Mouse (Mus musculus): ENCODE data around the gene Stoml3. TPM values are rescaled to one million over a fixed set of nuclear protein-coding genes. Genes with fewer than 3 reads are reported as not detected.

The Stoml3 gene
- polyA plus RNA-seq, 1 experiment from 2014 or later = not detected

DNA sequence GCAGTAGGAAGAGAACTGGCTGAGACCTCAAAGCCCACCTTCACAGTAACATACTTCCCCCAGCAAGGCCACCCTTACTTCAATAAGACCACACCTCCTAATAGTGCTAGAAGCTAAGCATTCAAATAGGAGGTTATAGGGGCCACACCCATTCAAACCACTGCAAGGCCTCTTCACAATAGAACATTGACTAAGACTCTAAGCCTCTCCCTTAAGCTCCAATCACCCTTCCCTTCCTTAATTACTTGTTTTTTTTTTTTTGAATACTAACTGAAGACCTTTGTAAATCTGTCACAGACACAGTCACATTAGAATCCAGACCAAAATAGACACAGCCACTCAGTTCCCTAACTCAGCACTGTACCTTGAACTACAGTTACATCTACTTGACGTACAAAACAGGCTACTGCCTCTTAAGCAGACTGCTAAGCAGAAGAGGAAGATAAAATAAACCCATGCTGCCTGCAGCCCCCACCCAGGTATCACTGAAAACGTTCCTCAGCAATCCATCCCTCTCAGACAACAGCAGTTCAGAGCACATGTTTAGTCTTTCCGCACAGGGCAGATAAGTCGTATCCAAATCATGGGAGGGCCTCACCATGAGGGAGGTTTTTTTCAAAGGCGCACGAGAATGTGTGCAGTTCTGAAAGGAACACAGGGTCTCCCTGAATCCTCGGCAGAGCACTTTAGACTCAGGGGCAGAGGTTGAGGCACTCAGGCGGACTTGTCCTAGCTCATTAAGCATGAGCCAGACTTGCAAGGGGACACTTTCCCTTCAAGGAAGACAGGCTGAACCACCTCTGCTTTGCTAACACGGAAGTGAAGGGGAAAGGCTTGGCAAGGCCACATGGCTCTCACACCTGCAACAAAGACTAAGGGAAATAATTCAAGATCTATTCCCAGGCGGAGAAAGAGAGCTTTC lies 66.8 kb downstream of the Stoml3 start:
- Histone ChIP-seq H3K36me3 (no peaks in the 10 kb centered on the region), H3K27ac (no peak overlapping the region), H3K4me1 (replicated peaks) (no peaks in the 10 kb centered on the region), H3K9me3 (no peaks in the 10 kb centered on the region), H3K4me2 (no peak overlapping the region), H3K4me3 (no peak overlapping the region), H3K27me3 (0 out of 2 replicates have a peak, but pooled peaks cover 2% of the 10 kb centered on the region), H3K9ac (no peak overlapping the region)
- no peak for ATAC-seq (ENCODE audit: low FRiP score)
- 69% methylated on average over 10 of the region's 10 CpGs for WGBS

DNA sequence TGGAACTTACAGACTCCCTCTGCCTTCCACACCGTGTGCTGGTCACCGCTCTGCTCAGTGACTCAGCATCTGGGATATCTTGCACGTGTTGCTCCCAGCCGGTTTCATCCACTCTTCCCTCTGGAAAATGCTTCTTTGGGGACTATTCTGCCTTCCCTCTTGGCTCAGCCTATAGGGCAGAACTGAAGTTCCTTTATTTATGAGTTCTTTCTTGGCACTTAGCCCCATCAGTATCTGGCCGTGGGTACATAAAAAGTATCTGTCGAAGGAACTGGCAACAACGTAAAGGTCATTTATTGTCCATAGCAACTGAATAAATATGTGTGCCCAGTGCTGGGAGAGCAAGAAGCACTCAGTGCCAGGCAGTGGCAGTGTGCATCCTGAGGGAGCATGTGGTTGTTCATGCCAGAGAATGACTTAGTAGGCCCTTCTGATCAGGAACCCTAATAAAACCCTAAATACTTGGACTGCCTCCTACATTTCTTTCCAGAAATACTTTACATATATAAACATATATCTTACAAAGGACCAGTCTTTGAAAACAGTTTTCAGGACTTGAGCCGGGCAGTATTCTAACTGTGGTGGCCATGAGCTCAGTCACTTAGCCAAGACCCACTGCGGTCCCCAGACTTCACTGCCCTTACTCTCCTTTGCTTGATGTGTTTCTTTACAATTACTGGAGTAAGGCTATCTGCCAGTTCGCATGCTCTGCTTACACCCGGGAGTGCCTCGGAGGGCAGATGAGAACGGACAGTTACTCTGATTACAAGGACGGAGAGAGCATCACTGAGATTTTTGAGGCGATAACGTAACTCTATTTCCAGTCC lies 69.1 kb downstream of the Stoml3 start:
- peak; percentile 72 for ATAC-seq (ENCODE audit: low FRiP score)
- Histone ChIP-seq H3K4me2 (no peak overlapping the region), H3K27me3 (0 out of 2 replicates have a peak, but pooled peaks cover 2% of the 10 kb centered on the region), H3K4me3 (no peak overlapping the region), H3K4me1 (replicated peaks) (no peaks in the 10 kb centered on the region; the same call in none of the 2 replicates), H3K27ac (peak overlapping the region; percentile 36; the same call in 1 of the 2 replicates), H3K9ac (no peak overlapping the region), H3K36me3 (no peaks in the 10 kb centered on the region), H3K9me3 (no peaks in the 10 kb centered on the region)
- 78% methylated on average over 16 of the region's 16 CpGs for WGBS

Other genes starting within 250 kb of the Stoml3 start
- 9.4 and 10.2 TPM in 2 replicates for gene Nhlrc3, start 25.3 kb upstream of the Stoml3 start, polyA plus RNA-seq (2015; fragmentation: Nextera tagmentation; extraction: Ambion mirVana)
- 24.8 and 27.5 TPM in 2 replicates for gene Proser1, start 25.0 kb upstream of the Stoml3 start, polyA plus RNA-seq (2015; fragmentation: Nextera tagmentation; extraction: Ambion mirVana)
- 1.3 TPM in 2 replicates for gene Frem2, start 168.7 kb downstream of the Stoml3 start, polyA plus RNA-seq (2015; fragmentation: Nextera tagmentation; extraction: Ambion mirVana)